Mouse (Mus musculus) heart, postnatal 0 days (tissue): ENCODE measurements around the gene Ercc6l. TPM values are rescaled to one million over a fixed set of nuclear protein-coding genes. Genes with fewer than 3 reads are reported as not detected.

Experiments
- ATAC-seq: fragments of 200-750 bp; cut with Nextera tagmentation; 2 replicates; pipeline ENCODE4 v1.8.0; 2017; ENCODE audit warnings: low read depth, moderate number of reproducible peaks, moderate library complexity; ENCODE audit not compliant: insufficient read depth
- DNase-seq: peaks from one replicate; pipeline ENCODE4 v3.0.0-alpha.2; 2016; ENCODE audit warnings: low spot score
- H3K27ac ChIP-seq: fragments of 300-500 bp; sonication (generic); 2 replicates; pipeline ENCODE4 v1.5.1; 2014; ENCODE audit warnings: low read depth, mild to moderate bottlenecking
- H3K27me3 ChIP-seq: fragments of 300-500 bp; sonication (generic); 2 replicates; pipeline ENCODE4 v1.6.1; 2014; ENCODE audit warnings: low read length, mixed read lengths; ENCODE audit not compliant: control insufficient read depth, insufficient read depth
- H3K36me3 ChIP-seq: fragments of 300-500 bp; sonication (generic); replicated peaks from 2 replicates; pipeline ENCODE4 v1.6.1; 2014; ENCODE audit warnings: low read length, mixed read lengths; ENCODE audit not compliant: control insufficient read depth, insufficient read depth
- H3K4me1 ChIP-seq: fragments of 300-500 bp; sonication (generic); 2 replicates; pipeline ENCODE4 v1.6.1; 2014; ENCODE audit warnings: antibody characterized with exemption; ENCODE audit not compliant: control insufficient read depth, insufficient read depth
- H3K4me2 ChIP-seq: fragments of 300-500 bp; sonication (generic); 2 replicates; pipeline ENCODE4 v1.6.1; 2014; ENCODE audit warnings: low read depth, mild to moderate bottlenecking, low read length, moderate library complexity
- H3K4me3 ChIP-seq: fragments of 300-500 bp; sonication (generic); 2 replicates; pipeline ENCODE4 v1.5.1; 2014; ENCODE audit warnings: low read depth, low read length
- H3K9ac ChIP-seq: fragments of 300-500 bp; sonication (generic); replicated peaks from 2 replicates; pipeline ENCODE4 v1.6.1; 2014; ENCODE audit warnings: low read depth, low read length, mixed read lengths
- H3K9me3 ChIP-seq: fragments of 300-500 bp; sonication (generic); replicated peaks from 2 replicates; pipeline ENCODE4 v1.6.1; 2016; ENCODE audit warnings: low read length; ENCODE audit not compliant: control insufficient read depth
- CTCF ChIP-seq: IDR thresholded peaks from 2 replicates; pipeline ENCODE4 v1.5.1; 2016; ENCODE audit warnings: antibody characterized with exemption, control low read depth, low read depth
- EP300 ChIP-seq: IDR thresholded peaks from 2 replicates; pipeline ENCODE4 v1.6.1; 2016; ENCODE audit warnings: antibody characterized with exemption, low read depth
- WGBS: fragments of 180-500 bp; shearing (Covaris S2); extraction: QIAGEN DNeasy Blood & Tissue Kit; methylation state at CpG from one replicate; pipeline ENCODE4 v1.1.7; 2014; 5-methylcytosine and 5-hydroxymethylcytosine counted together
- polyA plus RNA-seq: library from polyadenylated mRNA; unstranded; fragments of >200 nt; fragmentation: Nextera tagmentation; extraction: Ambion mirVana; gene quantifications from 2 replicates; pipeline ENCODE4 v1.2.1, GENCODE M21; 2015
- total RNA-seq: library from RNA; depleted of rRNA; stranded (reverse); fragments of >200 nt; gene quantifications from 2 replicates; pipeline ENCODE4 v1.2.3, GENCODE M21; 2014; ENCODE audit warnings: low replicate concordance

Ercc6l gene
- total and polyA plus RNA-seq, 2 experiments from 2014 or later = 1.3 to 3.7 TPM

DNA sequence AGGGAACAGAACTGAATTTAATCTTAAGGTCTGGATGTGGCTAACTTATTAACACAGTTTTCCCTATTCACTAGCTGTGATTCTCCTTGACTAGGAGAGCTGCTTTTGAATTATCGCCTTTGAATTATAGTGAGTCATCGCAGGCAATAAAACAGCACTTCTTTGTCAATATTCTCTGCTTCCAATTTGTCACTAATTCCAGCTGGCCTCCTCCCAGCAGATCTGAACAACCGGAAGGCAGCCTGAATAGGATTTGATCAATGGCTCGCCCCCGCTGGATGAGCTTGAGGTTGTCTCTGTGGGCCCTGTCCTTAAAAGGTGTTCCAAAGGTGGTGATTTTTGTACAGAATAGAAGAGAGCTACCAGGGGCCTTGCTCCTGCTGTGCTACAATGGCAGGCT is 9.6 kb upstream of the Ercc6l start:
- no peaks in the 10 kb centered on the region for H3K4me1 ChIP-seq
- no peaks in the 10 kb centered on the region for H3K36me3 ChIP-seq
- no peaks in the 10 kb centered on the region for H3K27me3 ChIP-seq
- H3K27ac ChIP-seq = peak overlapping the region; percentile 26; the same call in 1 of the 2 replicates
- no peak for ATAC-seq
- WGBS = 65% methylated on average over 5 of the region's 5 CpGs
- no peak for TF ChIP-seq CTCF
- no peak for TF ChIP-seq EP300
- no peak overlapping the region for H3K9ac ChIP-seq
- no peak for DNase-seq
- no peak overlapping the region for H3K4me2 ChIP-seq
- no peak overlapping the region for H3K4me3 ChIP-seq
- H3K9me3 ChIP-seq = no peaks in the 10 kb centered on the region

DNA sequence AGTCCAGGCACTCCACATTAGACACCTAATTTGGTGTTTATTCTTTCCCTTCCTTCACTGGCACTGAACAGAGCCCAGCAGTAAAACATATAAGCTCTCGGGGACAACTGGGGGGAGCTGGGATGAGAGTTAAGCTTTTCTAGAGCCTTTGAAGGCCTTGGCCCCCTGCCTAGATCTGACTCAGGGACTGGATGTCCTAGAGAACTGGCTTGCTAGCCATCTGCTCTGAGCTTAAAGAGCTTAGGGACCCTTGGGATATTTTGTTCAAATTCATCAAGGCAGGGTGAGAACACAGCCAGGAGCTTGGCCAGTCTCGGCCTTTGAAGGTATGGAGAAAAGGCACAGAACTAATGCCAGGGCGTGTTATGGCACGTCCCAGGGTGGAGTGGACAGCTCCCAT is 6.6 kb upstream of the Ercc6l start:
- Histone ChIP-seq H3K9ac (no peak overlapping the region), H3K4me1 (no peaks in the 10 kb centered on the region), H3K4me3 (no peak overlapping the region), H3K36me3 (no peaks in the 10 kb centered on the region), H3K27ac (no peak overlapping the region), H3K27me3 (no peaks in the 10 kb centered on the region), H3K9me3 (no peaks in the 10 kb centered on the region), H3K4me2 (no peak overlapping the region)
- DNase-seq = no peak
- 72% methylated on average over 4 of the region's 4 CpGs for WGBS
- no peak for TF ChIP-seq CTCF
- ATAC-seq = no peak; the same call in 1 of the 2 replicates

DNA sequence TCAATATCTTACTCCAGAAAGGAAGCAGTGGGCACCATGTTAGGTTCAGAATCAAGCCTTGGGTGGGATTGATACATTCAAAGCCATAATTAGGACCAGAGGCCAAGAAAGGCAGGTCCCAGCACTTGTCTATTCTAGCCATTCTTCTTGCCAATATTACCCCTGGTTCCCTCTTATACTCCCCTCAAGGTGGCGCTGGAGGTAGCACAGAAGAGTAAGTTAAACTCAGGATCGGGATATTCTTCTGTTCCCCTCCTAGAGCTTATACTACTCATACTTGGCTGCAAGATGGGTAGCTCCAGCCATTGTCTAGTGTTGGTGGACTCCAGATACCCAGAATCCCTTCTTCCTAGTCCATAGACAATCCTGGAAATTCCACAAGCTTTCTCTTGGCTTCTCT is 6.2 kb upstream of the Ercc6l start:
- no peaks in the 10 kb centered on the region for H3K36me3 ChIP-seq
- DNase-seq = no peak
- H3K9ac ChIP-seq = no peak overlapping the region
- ATAC-seq = no peak
- no peak overlapping the region for H3K4me2 ChIP-seq
- H3K27me3 ChIP-seq = no peaks in the 10 kb centered on the region
- H3K9me3 ChIP-seq = no peaks in the 10 kb centered on the region
- WGBS = 27% methylated on average over 2 of the region's 2 CpGs
- TF ChIP-seq CTCF (no peak), EP300 (no peak)
- no peak overlapping the region for H3K27ac ChIP-seq
- H3K4me1 ChIP-seq = no peaks in the 10 kb centered on the region
- H3K4me3 ChIP-seq = no peak overlapping the region

DNA sequence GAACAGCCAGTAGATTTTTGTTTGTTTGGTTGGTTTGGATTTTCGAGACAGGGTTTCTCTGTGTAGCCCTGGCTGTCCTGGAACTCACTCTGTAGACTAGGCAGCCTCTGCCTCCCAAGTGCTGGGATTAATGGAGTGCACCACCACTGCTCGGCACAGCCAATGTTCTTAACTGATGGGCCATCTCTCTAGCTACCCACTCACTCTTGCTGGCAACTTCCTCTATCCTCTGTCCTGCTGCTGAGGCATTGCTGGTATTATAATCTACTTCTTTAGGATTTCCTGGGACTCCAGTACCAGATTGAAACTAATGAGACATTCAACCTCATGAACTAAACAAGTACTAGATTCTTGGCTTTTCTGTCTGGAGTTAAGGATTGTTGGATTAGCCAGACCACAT is 3.6 kb upstream of the Ercc6l start:
- ATAC-seq (no peak), DNase-seq (no peak)
- WGBS = 52% methylated on average over 2 of the region's 2 CpGs
- no peaks in the 10 kb centered on the region for H3K36me3 ChIP-seq
- no peak overlapping the region for H3K9ac ChIP-seq
- no peaks in the 10 kb centered on the region for H3K4me1 ChIP-seq
- TF ChIP-seq EP300 = no peak
- no peaks in the 10 kb centered on the region for H3K9me3 ChIP-seq
- H3K27me3 ChIP-seq = no peaks in the 10 kb centered on the region
- no peak overlapping the region for H3K4me3 ChIP-seq
- H3K4me2 ChIP-seq = no peak overlapping the region
- no peak overlapping the region for H3K27ac ChIP-seq

DNA sequence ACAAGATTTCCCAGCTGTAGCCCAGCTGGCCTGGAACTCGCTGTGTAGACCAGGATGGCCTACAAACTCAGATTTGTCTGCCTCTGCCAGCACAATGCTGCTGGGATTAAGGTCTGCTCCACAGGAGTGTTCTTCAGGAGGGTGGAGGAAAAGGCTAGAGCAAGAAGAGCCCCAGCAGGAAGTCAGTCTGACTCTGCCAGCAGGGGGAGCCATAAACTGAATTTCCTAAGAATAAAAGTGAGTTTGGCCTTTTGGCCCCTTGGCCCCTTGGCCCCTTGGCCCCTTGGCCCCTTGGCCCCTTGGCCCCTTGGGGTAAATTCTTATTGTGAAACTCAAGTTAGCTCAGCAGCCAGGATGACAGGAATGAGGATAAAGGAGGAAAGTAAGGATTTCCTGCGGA is 2.9 kb upstream of the Ercc6l start:
- Histone ChIP-seq H3K4me1 (no peaks in the 10 kb centered on the region), H3K4me2 (no peak overlapping the region), H3K9ac (no peak overlapping the region), H3K27me3 (no peaks in the 10 kb centered on the region), H3K4me3 (no peak overlapping the region), H3K9me3 (no peaks in the 10 kb centered on the region), H3K27ac (no peak overlapping the region), H3K36me3 (no peaks in the 10 kb centered on the region)
- 57% methylated on average over 2 of the region's 2 CpGs for WGBS
- DNase-seq (no peak), ATAC-seq (no peak)
- TF ChIP-seq EP300 (no peak), CTCF (peak; percentile 24)

DNA sequence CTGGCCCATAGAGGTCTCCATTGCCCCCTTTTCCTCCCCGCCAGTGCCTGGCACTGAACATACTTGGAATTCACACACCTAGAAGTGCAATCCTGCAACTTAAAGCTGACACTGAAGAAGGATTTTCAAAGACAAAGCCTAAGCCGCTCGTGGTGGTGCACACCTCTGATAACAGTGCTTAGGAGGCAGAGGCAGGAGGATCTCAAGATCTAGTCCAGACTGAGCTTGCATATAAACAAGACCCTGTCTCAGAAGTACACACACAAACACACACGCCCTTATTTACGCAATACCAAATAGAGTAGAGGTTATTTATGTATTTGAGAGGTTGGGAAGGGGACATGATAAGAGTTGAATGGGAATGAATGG is 516 bp upstream of the Ercc6l start:
- DNase-seq (no peak), ATAC-seq (no peak)
- TF ChIP-seq CTCF (peak; percentile 17), EP300 (no peak)
- H3K9ac ChIP-seq = peak overlapping the region; percentile 42; the same call in 1 of the 2 replicates
- no peaks in the 10 kb centered on the region for H3K27me3 ChIP-seq
- no peaks in the 10 kb centered on the region for H3K9me3 ChIP-seq
- H3K4me1 ChIP-seq = no peaks in the 10 kb centered on the region
- H3K27ac ChIP-seq = peak overlapping the region; percentile 81
- peak overlapping the region; percentile 60 for H3K4me3 ChIP-seq
- no peaks in the 10 kb centered on the region for H3K36me3 ChIP-seq
- WGBS = 43% methylated on average over 5 of the region's 5 CpGs
- peak overlapping the region; percentile 48 for H3K4me2 ChIP-seq
